Mouse (Mus musculus) lung, embryonic 15.5 days (tissue): Measurements from ENCODE around the gene Alkal2. TPM values are rescaled to one million over a fixed set of nuclear protein-coding genes. Genes with fewer than 3 reads are reported as not detected.

ENCODE experiments used
- ATAC-seq: fragments of 200-750 bp; cut with Nextera tagmentation; 2 replicates; pipeline ENCODE4 v1.8.0; 2017; ENCODE audit warnings: moderate number of reproducible peaks, borderline replicate concordance; ENCODE audit not compliant: low FRiP score, low TSS enrichment; ENCODE audit errors: extremely low read depth
- H3K27ac ChIP-seq: fragments of 300-500 bp; sonication (generic); 2 replicates; pipeline ENCODE4 v1.5.1; 2015; ENCODE audit warnings: moderate library complexity, mild to moderate bottlenecking, inconsistent platforms
- H3K27me3 ChIP-seq: fragments of 300-500 bp; sonication (generic); 2 replicates; pipeline ENCODE4 v1.6.1; 2015; ENCODE audit warnings: inconsistent platforms
- H3K36me3 ChIP-seq: fragments of 300-500 bp; sonication (generic); 2 replicates; pipeline ENCODE4 v1.6.1; 2015; ENCODE audit warnings: inconsistent platforms
- H3K4me1 ChIP-seq: fragments of 300-500 bp; sonication (generic); 2 replicates; pipeline ENCODE4 v1.6.1; 2015; ENCODE audit warnings: inconsistent platforms
- H3K4me2 ChIP-seq: fragments of 300-500 bp; sonication (generic); 2 replicates; pipeline ENCODE4 v1.6.1; 2015; ENCODE audit warnings: inconsistent platforms, mild to moderate bottlenecking, moderate library complexity
- H3K4me3 ChIP-seq: fragments of 300-500 bp; sonication (generic); 2 replicates; pipeline ENCODE4 v1.5.1; 2015; ENCODE audit warnings: mild to moderate bottlenecking, inconsistent platforms
- H3K9ac ChIP-seq: fragments of 300-500 bp; sonication (generic); 2 replicates; pipeline ENCODE4 v1.6.1; 2015; ENCODE audit warnings: inconsistent platforms
- H3K9me3 ChIP-seq: fragments of 300-500 bp; sonication (generic); 2 replicates; pipeline ENCODE4 v1.6.1; 2016; ENCODE audit warnings: inconsistent platforms
- WGBS: fragments of 180-500 bp; shearing (Covaris S2); methylation state at CpG from one replicate; pipeline ENCODE4 v1.1.7; 2015; 5-methylcytosine and 5-hydroxymethylcytosine counted together
- polyA plus RNA-seq: library from polyadenylated mRNA; unstranded; fragments of >200 nt; fragmentation: Nextera tagmentation; extraction: Ambion mirVana; gene quantifications from 2 replicates; pipeline ENCODE4 v1.2.1, GENCODE M21; 2015

Alkal2 gene
- 0.48 and 0.67 TPM in 2 replicates for polyA plus RNA-seq

- Histone ChIP-seq H3K27ac (no peak within 1 kb of the TSS), H3K36me3 (no peaks in the 10 kb centered on the region), H3K4me2 (peak within 1 kb of the TSS; percentile 96), H3K4me1 (peaks cover 15% of the 10 kb centered on the region), H3K27me3 (peaks cover 59% of the 10 kb centered on the region), H3K4me3 (peak within 1 kb of the TSS; percentile 48), H3K9ac (peak within 1 kb of the TSS; percentile 38), H3K9me3 (no peaks in the 10 kb centered on the region)
- under 1% methylated on average over 58 of the region's 58 CpGs for WGBS
- ATAC-seq = peak; percentile 72; the same call in 1 of the 2 replicates
Measured at GRCm38 (mm10) chr12:30883986-30884621, at the start of gene Alkal2. Gene Alkal2 (plus strand): TSS chr12:30884322.

GRCm38 (mm10) chr12:30848521-30848920, 35.6 kb upstream of the Alkal2 start:
- no peak for ATAC-seq
- H3K9me3 ChIP-seq = no peaks in the 10 kb centered on the region

GRCm38 (mm10) chr12:30850902-30851301, 33.2 kb upstream of the Alkal2 start:
- peaks cover 8% of the 10 kb centered on the region; the same call in 1 of the 2 replicates for H3K4me1 ChIP-seq
- H3K9ac ChIP-seq = no peak overlapping the region
- H3K27ac ChIP-seq = no peak overlapping the region
- 11% methylated on average over 2 of the region's 2 CpGs for WGBS
- no peaks in the 10 kb centered on the region for H3K9me3 ChIP-seq
- H3K36me3 ChIP-seq = no peaks in the 10 kb centered on the region
- ATAC-seq = no peak
- H3K4me2 ChIP-seq = no peak overlapping the region
- H3K27me3 ChIP-seq = no peaks in the 10 kb centered on the region
- no peak overlapping the region for H3K4me3 ChIP-seq

More at GRCm38 (mm10) chr12:30848521-30848920, 35.6 kb upstream of the Alkal2 start:
- Histone ChIP-seq H3K4me3 (no peak overlapping the region), H3K4me1 (peaks cover 8% of the 10 kb centered on the region; the same call in 1 of the 2 replicates), H3K27me3 (no peaks in the 10 kb centered on the region), H3K36me3 (no peaks in the 10 kb centered on the region), H3K9ac (no peak overlapping the region), H3K4me2 (no peak overlapping the region), H3K27ac (no peak overlapping the region)
- 41% methylated on average over 1 of the region's 1 CpGs for WGBS

DNA sequence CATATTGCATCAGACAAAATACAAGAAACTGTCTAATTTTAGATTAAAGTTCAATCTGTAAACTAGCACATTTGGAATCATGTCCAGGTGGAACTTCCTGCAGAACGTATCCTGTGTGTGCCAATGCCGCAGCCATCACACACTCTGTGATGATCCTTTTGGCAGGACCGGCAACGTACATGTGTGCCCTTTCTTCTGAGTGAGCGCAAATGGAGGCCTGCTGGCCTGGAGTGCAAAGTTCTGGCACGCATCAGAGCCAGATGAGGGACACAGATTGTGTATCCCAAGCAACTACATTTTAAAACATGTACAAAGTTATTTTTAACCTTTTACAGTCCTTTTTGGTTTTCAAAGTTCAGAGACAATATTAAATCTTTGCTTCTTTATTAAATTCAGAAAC, 32.3 kb upstream of the Alkal2 start:
- H3K4me2 ChIP-seq = no peak overlapping the region
- ATAC-seq = no peak
- H3K27me3 ChIP-seq = no peaks in the 10 kb centered on the region
- H3K36me3 ChIP-seq = no peaks in the 10 kb centered on the region
- 71% methylated on average over 6 of the region's 6 CpGs for WGBS
- no peak overlapping the region for H3K9ac ChIP-seq
- H3K27ac ChIP-seq = no peak overlapping the region
- H3K4me1 ChIP-seq = peaks cover 5% of the 10 kb centered on the region; the same call in 1 of the 2 replicates
- no peak overlapping the region for H3K4me3 ChIP-seq
- H3K9me3 ChIP-seq = no peaks in the 10 kb centered on the region

DNA sequence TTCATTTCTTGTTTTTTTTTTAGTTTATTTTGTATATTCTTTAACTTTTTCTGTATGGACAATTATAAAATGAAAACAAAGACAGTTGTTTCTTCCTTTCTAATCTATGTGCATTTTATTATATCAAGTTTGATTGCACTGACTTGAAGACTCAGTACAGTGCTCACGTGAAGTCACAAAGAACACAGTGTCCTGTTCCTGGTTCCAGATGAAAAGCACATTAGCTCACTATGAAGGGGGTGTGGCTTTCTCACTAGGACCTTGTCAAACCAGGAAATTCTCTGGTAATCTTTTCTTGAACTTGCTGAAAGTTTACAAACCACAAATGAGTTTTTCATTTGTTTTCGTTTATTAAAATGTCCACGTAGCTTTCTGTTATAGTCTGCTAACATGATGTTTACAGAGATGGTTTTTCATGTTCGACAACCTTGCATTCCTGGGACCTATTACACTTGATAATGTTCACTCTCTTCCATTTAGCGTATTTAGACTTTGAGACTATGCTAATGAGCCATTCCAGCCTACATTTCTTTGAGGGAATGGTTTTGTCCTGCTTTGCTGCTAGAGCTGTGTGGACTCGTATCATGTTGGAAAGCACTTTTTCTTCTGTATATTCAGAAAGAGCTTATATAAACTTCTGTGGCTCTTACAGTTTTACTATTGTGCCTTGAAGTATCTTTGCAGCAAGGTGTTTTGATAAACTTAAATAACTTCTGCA, 28.5 kb upstream of the Alkal2 start:
- no peak overlapping the region for H3K27ac ChIP-seq
- H3K4me1 ChIP-seq = peaks cover 5% of the 10 kb centered on the region; the same call in 1 of the 2 replicates
- H3K4me2 ChIP-seq = no peak overlapping the region
- H3K27me3 ChIP-seq = no peaks in the 10 kb centered on the region
- no peak overlapping the region for H3K9ac ChIP-seq
- no peak overlapping the region for H3K4me3 ChIP-seq
- ATAC-seq = no peak
- no peaks in the 10 kb centered on the region for H3K36me3 ChIP-seq
- WGBS = 51% methylated on average over 6 of the region's 6 CpGs
- no peaks in the 10 kb centered on the region for H3K9me3 ChIP-seq

- H3K4me1 ChIP-seq = 0 out of 2 replicates have a peak, but pooled peaks cover under 1% of the 10 kb centered on the region
- H3K9me3 ChIP-seq = no peaks in the 10 kb centered on the region
- ATAC-seq = no peak
- no peak overlapping the region for H3K4me3 ChIP-seq
- H3K27ac ChIP-seq = no peak overlapping the region
- no peaks in the 10 kb centered on the region for H3K36me3 ChIP-seq
- no peak overlapping the region for H3K4me2 ChIP-seq
- 78% methylated on average over 5 of the region's 5 CpGs for WGBS
- no peak overlapping the region for H3K9ac ChIP-seq
- no peaks in the 10 kb centered on the region for H3K27me3 ChIP-seq
Measured at GRCm38 (mm10) chr12:30856172-30856571, 27.9 kb upstream of the Alkal2 start.

DNA sequence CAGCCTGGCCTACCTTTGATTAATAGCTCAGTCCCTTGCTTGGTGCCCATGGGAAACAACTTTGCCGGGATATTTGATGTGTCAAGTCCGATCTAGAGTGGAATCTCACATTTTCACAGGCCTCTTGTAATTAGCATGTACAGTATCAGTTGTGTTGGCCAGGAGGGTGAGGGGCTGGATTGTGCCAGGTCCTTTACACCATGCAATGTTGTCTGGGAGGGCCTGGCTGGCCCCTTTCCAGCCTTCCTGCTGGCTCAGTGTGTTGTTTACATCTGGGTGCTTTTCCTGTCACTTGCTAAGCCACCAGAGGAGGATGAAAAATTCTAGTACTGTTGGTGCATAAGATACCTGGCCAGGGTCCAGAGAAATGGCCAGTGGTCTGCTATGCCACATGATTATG, 19.8 kb upstream of the Alkal2 start:
- Histone ChIP-seq H3K4me2 (no peak overlapping the region), H3K9ac (no peak overlapping the region), H3K27me3 (no peaks in the 10 kb centered on the region), H3K27ac (no peak overlapping the region), H3K4me1 (peaks cover 10% of the 10 kb centered on the region), H3K36me3 (no peaks in the 10 kb centered on the region), H3K4me3 (no peak overlapping the region), H3K9me3 (no peaks in the 10 kb centered on the region)
- 45% methylated on average over 2 of the region's 2 CpGs for WGBS
- ATAC-seq = peak; percentile 64; the same call in 1 of the 2 replicates

DNA sequence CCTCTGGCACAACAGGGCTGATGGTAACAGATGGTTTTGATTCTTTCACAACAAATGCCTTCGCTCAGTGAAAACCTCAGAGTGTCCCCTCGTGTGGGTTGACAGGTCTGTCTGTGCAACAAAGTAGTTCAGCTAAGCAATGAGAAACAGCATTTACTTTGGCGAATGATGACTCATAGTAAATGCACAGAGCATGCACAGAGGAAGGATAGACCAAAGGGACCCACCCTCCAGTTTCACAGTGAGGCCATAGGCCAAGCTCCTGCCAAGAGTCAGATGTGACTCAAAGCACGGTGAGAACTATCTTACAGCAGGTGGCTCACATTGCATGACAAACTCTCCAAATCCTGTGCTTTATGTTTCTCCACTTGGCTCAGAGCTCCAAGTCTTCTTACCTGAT, 18.3 kb upstream of the Alkal2 start:
- Histone ChIP-seq H3K4me3 (no peak overlapping the region), H3K9me3 (no peaks in the 10 kb centered on the region), H3K4me2 (no peak overlapping the region), H3K27me3 (no peaks in the 10 kb centered on the region), H3K27ac (no peak overlapping the region), H3K4me1 (peaks cover 10% of the 10 kb centered on the region), H3K36me3 (no peaks in the 10 kb centered on the region), H3K9ac (no peak overlapping the region)
- ATAC-seq = no peak
- WGBS = 56% methylated on average over 4 of the region's 4 CpGs

GRCm38 (mm10) chr12:30879447-30879846, 4.7 kb upstream of the Alkal2 start:
- Histone ChIP-seq H3K27me3 (peaks cover 29% of the 10 kb centered on the region), H3K4me1 (peaks cover 11% of the 10 kb centered on the region), H3K36me3 (no peaks in the 10 kb centered on the region), H3K27ac (no peak overlapping the region), H3K9ac (no peak overlapping the region), H3K4me3 (no peak overlapping the region), H3K4me2 (no peak overlapping the region), H3K9me3 (no peaks in the 10 kb centered on the region)
- 59% methylated on average over 6 of the region's 6 CpGs for WGBS
- ATAC-seq = no peak

GRCm38 (mm10) chr12:30883592-30883985, 533 bp upstream of the Alkal2 start:
- H3K4me3 ChIP-seq = peak overlapping the region; percentile 48
- no peaks in the 10 kb centered on the region for H3K36me3 ChIP-seq
- no peak overlapping the region for H3K9ac ChIP-seq
- 25% methylated on average over 4 of the region's 4 CpGs for WGBS
- peaks cover 15% of the 10 kb centered on the region for H3K4me1 ChIP-seq
- H3K27ac ChIP-seq = no peak overlapping the region
- H3K4me2 ChIP-seq = peak overlapping the region; percentile 96
- no peaks in the 10 kb centered on the region for H3K9me3 ChIP-seq
- no peak for ATAC-seq
- peaks cover 59% of the 10 kb centered on the region for H3K27me3 ChIP-seq

DNA sequence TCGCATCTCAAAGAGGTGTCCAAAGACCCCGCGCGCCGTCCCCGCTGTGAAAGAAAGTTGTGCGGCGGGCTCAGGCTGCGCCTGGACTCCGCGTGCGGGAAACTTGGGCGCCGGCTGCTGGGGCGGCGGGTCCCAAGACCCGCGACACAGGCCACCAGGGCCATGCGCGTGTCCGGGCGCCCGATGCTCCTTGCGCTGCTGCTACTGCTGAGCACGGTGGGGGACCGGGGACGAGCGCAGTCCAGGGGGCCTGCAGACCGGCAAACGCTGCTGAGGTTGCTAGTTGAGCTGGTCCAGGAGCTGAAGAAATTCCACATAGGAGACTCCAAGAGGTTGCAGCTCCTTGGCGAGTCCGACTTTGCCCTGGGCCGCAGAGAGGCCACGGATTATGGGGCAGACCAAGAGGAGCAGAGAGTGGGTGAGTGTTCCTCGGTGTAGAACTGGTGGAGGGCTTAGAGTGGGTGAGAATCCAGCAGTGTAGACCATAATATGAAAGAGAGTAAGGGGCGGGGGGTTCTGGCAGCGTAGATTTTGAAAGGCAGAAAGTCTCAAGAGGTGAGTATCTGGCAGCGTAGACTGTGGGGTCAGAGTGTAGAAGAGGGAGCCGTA, 604 bp downstream of the Alkal2 start:
- Histone ChIP-seq H3K4me3 (peak overlapping the region; percentile 48), H3K4me2 (peak overlapping the region; percentile 96), H3K4me1 (peaks cover 15% of the 10 kb centered on the region), H3K27me3 (peaks cover 59% of the 10 kb centered on the region), H3K9ac (peak overlapping the region; percentile 38), H3K9me3 (no peaks in the 10 kb centered on the region), H3K27ac (no peak overlapping the region), H3K36me3 (no peaks in the 10 kb centered on the region)
- WGBS = 8% methylated on average over 39 of the region's 39 CpGs
- ATAC-seq = 0 out of 2 replicates have a peak, but pooled peaks have one; percentile 23

DNA sequence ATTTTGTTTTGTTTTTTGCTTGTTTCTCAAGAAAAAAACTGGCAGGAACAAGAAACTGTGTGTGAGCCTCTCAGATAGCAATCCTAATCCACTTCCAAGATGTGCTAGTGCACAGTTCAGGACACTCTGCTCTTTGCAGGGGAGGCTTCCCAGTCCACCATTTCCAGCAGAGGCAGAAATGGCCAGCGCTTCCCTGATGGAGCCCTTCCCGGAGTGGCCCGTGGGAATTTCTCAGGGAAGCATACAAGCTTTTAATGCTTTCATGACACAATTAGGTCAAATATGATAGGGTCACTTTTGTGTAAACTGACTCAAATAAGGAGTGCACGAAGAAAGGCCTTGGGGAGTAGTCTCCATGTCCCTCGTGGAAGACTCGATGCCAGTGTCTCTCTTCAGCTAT, 1.8 kb downstream of the Alkal2 start:
- WGBS = 69% methylated on average over 6 of the region's 6 CpGs
- no peaks in the 10 kb centered on the region for H3K9me3 ChIP-seq
- peaks cover 59% of the 10 kb centered on the region for H3K27me3 ChIP-seq
- no peaks in the 10 kb centered on the region for H3K36me3 ChIP-seq
- no peak overlapping the region for H3K4me2 ChIP-seq
- ATAC-seq = no peak
- H3K9ac ChIP-seq = no peak overlapping the region
- H3K4me1 ChIP-seq = peaks cover 15% of the 10 kb centered on the region
- H3K4me3 ChIP-seq = no peak overlapping the region
- no peak overlapping the region for H3K27ac ChIP-seq
